Mouse (Mus musculus): ENCODE data around the gene Mrps22. TPM values are rescaled to one million over a fixed set of nuclear protein-coding genes. Genes with fewer than 3 reads are reported as not detected.
A peak's percentile ranks its signal among the peaks of the same experiment; 100 is the strongest.

Gene Mrps22
- 10 to 100 TPM; 27.7 to 31.0 (median 28.3) TPM for total RNA-seq (2022)

DNA sequence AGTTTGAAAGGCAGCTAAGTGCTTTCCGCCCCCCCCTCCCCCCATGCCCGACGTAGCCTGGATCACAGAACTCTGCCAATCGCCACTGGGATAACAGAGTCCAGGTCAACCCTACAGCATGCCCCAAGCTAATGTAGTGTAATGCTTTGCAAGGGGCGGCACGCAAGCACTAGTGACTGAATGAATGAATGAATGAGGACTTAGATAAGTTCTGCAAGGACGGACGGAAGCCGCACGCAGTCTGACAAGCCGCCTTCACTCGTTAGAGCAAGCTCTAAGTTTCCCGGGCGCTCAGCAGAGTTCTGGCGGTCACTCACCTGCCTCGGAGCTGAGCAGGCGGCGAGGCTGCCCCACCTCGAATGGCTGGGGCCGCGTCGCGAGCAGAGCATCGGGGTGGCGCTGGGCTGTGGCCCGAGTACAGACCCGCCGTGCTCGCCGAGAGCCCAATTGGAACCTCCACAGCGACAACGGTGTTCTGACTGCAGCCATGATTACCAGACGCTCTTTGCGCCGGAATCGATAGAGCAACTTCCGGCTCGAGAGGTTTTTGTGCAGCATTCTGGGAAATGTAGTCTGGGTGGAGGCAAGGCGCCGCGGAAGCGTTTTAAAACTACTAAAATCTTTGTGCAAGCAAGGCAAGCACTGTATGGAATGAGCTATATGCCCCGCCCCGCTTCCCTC lies at the start of gene Mrps22:
Mrps22 (minus strand) TSS at position 505 of the 681 bp plus-strand sequence.
- peak; percentile 71 to 81 for DNase-seq (ENCODE audit: low spot score in 2 of 2)

DNA sequence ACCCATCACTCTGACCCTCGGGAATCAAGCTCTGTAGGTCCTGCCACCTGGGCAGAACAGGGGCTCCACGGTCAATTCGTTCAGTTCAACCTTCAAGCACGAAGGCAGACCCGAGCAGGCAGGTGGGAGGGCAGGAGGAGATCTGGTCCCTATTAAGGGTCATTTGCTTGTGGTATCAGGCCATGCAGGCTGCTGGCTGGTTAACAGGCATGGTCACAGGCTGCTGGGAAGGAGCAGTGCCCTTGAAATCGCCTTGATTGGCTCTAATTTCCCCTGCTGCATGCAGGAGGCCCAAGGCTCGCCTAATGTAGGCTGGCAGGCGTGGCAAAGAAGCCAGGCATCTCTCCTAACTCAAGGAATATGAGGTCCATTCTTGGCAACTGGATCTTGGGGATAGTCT lies 49.1 kb upstream of the Mrps22 start:
- no peak for DNase-seq (ENCODE audit: low spot score in 2 of 2)

DNA sequence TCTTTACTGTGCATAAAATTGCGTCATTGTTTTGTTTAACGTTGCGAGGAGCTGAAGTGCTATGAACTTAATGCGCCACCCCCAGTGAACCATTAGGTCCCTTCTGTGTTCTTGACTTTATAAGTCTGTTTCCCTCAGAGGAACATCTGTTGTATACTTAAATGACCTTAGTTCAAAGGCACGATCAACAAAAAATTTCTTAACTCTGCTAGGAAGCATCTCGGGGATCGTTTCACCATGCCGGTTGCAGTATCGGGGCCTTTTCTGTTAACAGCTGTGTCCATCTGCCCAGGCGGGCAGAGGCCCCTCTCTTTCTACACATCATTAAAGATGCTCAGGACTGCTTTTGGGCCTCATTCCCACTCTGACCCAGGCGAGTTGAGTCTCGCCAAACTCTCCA lies 46.0 kb upstream of the Mrps22 start:
- DNase-seq (ENCODE audit: low spot score in 2 of 2), result no peak

DNA sequence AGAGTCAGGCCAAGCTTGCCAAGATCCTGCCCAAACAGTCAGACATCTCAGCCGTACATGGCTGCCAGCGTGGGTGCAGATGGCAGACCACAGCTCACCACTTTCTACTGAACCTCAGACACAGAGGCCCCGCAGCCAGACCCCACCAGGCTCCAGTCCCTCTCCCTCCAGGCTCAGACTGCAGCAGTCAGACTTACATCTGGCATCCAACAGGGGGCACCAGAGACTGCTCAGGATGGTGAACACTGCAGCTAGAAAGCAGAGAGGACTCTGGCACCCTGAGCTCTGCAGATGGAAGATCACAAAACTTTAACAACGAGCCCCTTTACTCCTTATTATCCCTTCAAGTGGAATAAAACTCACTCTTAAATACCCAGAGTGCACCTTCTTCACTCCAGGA lies 44.3 kb upstream of the Mrps22 start:
- DNase-seq (ENCODE audit: low spot score in 2 of 2), result peak; percentile 40 to 75

DNA sequence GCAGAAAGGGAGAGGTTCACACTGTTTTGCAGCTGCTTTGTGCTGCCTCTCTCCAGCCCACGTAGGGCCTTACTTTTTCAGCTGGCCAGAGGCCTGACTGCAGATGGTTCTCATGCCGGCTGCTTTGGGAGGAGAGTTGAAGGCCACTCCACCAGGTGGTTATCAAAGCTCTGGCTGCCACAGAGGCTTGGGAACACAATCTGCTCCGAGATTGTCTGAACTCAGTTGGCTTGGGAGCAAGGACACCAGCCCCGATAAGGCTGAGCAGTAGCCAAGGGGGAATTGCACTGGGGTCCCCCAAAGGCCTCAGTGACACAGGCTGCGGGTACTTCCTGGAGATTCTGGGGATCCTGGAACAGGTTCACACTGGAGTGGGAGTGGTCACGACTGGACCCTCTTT lies 40.7 kb upstream of the Mrps22 start:
- no peak for DNase-seq (ENCODE audit: low spot score in 2 of 2)

DNA sequence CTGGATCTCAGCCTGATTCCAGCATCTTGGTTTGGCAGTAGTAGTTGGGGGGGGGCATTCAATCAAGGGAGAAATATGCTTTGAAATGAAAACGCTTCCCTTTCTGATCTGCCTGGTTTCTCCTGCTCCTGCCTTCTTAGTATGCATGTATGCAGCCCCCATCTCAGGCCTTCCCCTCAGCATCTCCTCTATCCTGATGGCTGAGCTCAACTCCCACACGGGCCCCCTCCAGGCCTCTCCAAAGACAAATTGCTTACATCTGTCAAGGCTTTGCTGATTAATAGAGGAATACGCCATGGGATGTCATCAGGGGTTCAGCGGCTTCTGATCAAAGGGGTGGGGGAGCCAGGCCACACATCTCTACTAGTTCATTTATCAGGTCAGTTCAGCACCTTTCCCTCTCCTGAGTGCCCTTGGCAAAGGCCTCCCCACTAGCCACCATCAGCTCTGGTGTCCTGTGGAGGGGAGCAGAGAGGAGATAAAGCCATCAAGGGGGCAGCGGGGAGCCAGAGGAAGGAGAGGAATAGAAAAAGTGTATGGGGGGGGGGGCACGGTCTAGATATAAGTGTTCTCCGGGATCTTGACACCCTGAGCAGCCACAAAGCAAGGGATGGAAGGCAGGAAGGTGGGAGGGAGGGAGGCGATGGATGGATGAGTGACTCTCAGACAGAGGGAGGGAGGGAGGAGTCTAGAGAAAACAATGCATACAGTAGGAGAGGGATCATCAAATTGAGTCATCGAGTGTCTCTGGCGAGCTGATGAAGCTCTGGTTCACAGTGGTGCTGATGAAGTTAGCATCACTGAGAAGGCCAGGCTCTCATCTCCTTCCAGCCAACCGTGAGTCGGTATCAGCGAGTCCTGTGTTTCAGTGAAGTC lies 32.1 kb upstream of the Mrps22 start:
- no peak for DNase-seq (ENCODE audit: low spot score in 2 of 2)

DNA sequence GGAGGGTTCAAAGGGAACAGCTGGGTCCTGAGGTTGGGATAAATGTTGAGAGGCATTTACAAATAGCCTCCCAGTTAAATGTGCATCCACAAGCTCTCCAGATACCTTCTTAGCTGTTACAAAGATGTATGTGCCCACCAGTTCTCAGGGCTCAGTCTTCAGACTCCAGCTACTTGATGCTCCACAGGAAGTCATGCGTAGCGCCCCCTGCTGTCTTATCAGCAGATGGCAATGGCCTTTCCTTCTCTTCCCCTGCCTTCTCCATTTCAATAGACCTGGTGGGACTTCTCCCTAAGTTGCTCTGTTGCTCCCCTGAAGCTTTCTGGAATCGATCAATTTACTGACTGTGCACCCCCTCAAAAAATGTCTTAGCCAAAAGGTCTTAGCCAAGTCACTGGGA lies 27.0 kb upstream of the Mrps22 start:
- DNase-seq (ENCODE audit: low spot score in 2 of 2), result no peak

DNA sequence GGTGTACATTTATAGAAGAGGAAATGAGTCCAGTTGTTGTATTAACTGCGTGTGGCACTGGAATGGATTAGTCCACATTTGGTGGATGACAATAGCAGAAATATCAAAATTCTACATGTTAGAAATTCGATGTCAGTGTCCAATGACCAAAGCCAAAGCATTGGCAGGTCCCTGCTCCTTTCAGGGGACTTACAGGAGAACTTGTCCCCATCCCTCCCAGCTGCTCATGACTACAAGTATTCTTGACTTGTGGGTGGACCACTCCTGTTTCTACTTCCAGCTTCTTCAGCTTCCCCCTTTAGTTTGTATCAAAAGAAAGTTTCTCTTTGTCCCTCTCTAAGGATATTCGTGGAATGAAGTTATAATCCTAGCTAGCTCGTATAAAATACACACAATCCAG lies 3.4 kb upstream of the Mrps22 start:
- DNase-seq (ENCODE audit: low spot score in 2 of 2), result no peak

DNA sequence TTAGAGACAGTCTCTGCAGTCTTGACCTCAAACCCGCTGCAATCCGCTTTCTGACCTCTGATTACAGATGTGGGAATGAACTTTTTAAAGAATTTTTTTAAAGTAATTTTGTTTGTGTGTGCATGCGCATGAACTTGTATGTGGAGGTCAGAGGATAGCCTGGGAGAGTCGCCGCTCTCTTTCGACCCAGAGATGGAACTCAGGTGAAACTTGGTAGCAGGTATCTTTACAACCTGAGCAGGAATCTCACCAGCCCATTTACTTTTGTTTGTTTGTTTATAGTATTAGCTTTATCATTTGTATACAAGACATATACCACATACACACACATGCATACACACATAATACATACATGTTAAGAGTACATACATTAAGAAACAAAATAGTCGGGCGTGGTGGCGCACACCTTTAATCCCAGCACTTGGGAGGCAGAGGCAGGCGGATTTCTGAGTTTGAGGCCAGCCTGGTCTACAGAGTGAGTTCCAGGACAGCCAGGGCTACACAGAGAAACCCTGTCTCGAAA lies 438 bp upstream of the Mrps22 start:
- DNase-seq (ENCODE audit: low spot score in 2 of 2), result no peak

DNA sequence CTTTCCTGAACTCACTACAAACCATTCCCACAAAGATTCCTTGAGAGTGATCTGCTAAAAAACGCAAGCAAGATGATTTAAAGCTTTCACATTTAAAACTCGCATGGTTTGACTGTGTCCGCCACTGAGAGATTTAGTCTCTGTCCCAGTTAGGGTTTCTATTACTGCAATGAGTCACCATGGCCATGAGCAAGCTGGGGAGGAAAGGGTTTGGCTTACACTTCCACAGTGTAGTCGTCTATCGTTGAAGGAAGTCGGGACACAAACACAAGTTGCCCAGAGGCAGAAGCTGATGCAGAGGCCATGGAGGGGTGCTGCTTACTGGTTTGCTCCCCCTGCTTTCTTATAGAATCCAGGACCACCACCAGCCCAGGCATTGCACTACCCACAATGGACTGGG lies 1.4 kb downstream of the Mrps22 start:
- no peak for DNase-seq (ENCODE audit: low spot score in 2 of 2)

DNA sequence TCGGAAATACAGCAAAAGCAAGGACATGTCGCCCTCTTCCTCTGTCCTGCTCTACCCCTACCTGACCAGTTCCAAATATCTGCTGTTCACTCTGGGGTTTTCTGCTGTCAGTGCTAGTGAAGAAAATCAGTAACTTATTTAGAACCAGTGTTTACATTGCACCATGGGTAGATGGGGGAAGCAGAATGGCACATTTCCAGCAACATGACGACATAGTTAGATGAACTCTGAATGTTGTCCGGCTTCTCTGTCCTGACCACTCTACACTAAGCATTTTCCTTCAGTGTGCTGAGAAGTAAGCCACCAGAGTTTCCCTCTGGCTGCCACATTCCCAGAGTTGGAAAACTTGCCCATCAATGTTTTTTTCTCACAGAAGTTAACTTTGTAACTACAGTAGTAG lies 17.6 kb downstream of the Mrps22 start:
- DNase-seq (ENCODE audit: low spot score in 2 of 2), result no peak

DNA sequence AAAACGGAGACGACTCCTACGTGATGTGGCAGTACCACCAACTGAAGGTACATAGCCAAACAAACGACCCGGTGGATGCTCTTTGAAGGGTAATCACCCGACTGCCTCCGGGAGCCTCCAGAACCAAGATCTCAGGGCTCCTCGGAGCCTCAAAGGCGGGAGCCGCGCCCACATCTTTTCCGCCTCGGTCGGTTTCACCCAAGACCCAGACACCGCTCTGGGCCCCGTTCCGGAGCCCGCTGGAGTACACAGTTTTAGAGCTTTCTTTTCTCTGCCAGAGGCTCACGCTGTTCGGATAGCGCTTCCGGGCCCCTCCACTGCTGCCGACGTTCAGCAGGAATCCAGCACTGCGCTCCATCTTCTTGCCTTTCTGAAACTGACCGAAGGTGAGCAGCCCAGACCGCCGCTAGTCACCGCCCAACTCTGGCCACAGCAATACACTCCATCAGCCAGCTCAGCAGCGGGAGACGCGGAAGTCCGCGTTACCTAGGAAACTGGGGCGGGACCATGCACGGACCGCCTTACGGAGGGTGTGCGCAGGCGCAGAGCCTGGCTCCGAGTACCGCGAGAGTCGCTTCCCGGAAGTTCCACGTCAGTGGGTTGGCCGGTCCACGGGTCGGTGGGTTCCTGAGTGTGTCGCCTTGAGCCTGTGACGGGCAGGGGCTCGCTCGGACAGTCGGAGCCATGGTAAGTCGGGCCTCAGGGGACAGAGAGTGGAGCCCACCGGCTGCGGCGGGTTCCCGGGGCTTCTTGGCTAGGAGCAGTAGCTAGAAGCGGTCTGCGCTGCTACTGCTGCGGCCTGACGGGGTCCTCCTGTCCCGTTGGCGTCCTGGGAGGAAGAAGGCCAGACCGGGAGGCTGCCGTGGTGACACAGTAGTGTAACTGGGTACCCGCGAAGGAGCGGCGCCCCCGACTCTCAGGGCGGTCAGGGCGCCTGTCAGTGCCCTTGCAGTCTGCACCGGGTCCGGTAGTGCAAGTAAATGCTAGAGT lies 38.0 kb downstream of the Mrps22 start, which contains the start of gene Copb2:
Copb2 (plus strand) TSS at position 585 of the 990 bp plus-strand sequence.
- DNase-seq (ENCODE audit: low spot score in 2 of 2), result peak; percentile 97 to 98

DNA sequence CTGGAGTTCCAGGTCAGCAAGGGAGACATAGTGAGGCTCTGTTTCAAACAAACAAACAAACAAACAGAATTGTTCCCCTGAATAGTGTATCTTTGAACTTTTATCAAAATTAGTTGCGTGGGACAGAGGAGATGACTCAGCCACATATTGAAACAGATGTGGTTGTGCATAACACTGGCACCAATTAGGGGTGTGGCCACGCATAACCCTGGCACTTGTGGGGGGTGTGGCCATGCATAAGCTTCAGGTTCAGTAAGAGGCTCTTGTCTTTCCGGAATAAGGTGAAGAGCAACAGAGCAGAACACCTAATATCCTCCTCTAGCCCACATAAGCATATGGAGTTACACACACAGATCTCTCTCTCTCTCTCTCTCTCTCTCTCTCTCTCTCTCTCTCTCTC lies 57.4 kb downstream of the Mrps22 start:
- DNase-seq (ENCODE audit: low spot score in 2 of 2), result no peak

Other genes with a start within 250 kb of the Mrps22 start
- gene Rbp1, start 178.7 kb downstream of the Mrps22 start, total RNA-seq (2022), result 1 to 10 TPM; 4.7 to 7.3 (median 5.7) TPM
- gene Rbp2, start 115.5 kb downstream of the Mrps22 start, total RNA-seq (2022), result not detected
- gene Copb2, start 37.9 kb downstream of the Mrps22 start, total RNA-seq (2022), result 10 to 100 TPM; 89.5 to 93.9 (median 92.0) TPM
- gene Prr23a1, start 240.8 kb upstream of the Mrps22 start, total RNA-seq (2022), result not detected

All from layer of hippocampus, adult 8-10 months (tissue).